In the genomic region with DNA sequence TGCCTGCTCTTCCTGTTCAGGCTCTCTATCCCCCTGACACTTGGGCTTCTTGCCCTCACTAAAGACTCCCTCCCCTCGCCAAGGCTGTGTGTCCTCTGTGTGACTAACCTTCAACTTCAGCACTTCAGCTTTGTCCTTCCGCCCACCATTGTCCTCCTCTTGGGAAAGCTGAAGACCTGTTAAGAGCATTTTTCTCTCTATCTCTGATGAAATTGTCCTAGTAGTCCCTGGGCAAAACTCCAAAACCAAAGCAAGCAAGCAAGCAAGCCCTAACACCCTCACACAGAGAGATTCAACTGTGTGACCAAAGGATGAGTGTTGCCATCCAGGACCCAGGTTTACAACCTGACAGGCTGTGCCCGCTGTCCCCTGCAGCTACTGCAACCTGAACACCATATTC, we compare ENCODE assay signal across 11 mouse cellular contexts. TPM values are rescaled to one million over a fixed set of nuclear protein-coding genes. Genes with fewer than 3 reads are reported as not detected.
A peak's percentile ranks its signal among the peaks of the same experiment; 100 is the strongest.
DNase-seq lines count a peak whose midpoint lies in the region; ATAC-seq and TF ChIP-seq lines count a peak whose summit lies in the region.
"Had no signal": no experiment of that assay in that cellular context is flagged by ENCODE, and none has a peak within 500 bp of the region (broad histone marks: within the 10 kb centered on the region; RNA-seq: fewer than 3 reads in every experiment).

No protein-coding gene starts in this region.

- ATAC-seq in forebrain, embryonic 12.5 days (ENCODE audit: low FRiP score), result no peak
- ATAC-seq in forebrain, embryonic 14.5 days, result no peak
- no peak for ATAC-seq in kidney, postnatal 0 days (replicated peaks; ENCODE audit: low FRiP score, low read depth)
- ATAC-seq in intestine, embryonic 14.5 days (replicated peaks; ENCODE audit: low FRiP score, low TSS enrichment, low read depth), result no peak

- DNase-seq in forebrain, embryonic 14.5 days (ENCODE audit: low spot score), result no peak
- DNase-seq in kidney, postnatal 0 days (ENCODE audit: low spot score), result no peak
- DNase-seq in kidney, postnatal 14 days, result no peak
- no peak for DNase-seq in intestine, embryonic 14.5 days (ENCODE audit: low spot score)
- no peak for DNase-seq in cerebellum, postnatal 14 days
- no peak for DNase-seq in cerebellum, adult 11 months
- DNase-seq: gastrocnemius, postnatal 25 days; right cerebral cortex, postnatal 25 days had no signal

- H3K4me1 ChIP-seq in forebrain, embryonic 12.5 days, result peaks cover 14% of the 10 kb centered on the region
- H3K4me1 ChIP-seq in forebrain, embryonic 14.5 days (ENCODE audit: control insufficient read depth, insufficient read depth, low read length), result 0 out of 2 replicates have a peak, but pooled peaks cover 4% of the 10 kb centered on the region
- peaks cover 10% of the 10 kb centered on the region for H3K4me1 ChIP-seq in kidney, postnatal 0 days (replicated peaks; ENCODE audit: insufficient read depth, low read length)
- H3K4me1 ChIP-seq in E14TG2a.4 (replicated peaks; ENCODE audit: low read depth, low read length), result peaks cover 70% of the 10 kb centered on the region
- H3K4me1 ChIP-seq in intestine, embryonic 14.5 days (replicated peaks; ENCODE audit: control insufficient read depth, insufficient read depth, low read length), result peaks cover 12% of the 10 kb centered on the region; the same call in 1 of the 2 replicates

- H3K9me3 ChIP-seq in forebrain, embryonic 12.5 days, result no peaks in the 10 kb centered on the region
- H3K9me3 ChIP-seq in forebrain, embryonic 14.5 days (replicated peaks; ENCODE audit: control insufficient read depth, low read length), result no peaks in the 10 kb centered on the region
- H3K9me3 ChIP-seq in kidney, postnatal 0 days (replicated peaks; ENCODE audit: low read length), result no peaks in the 10 kb centered on the region
- no peaks in the 10 kb centered on the region for H3K9me3 ChIP-seq in E14TG2a.4 (ENCODE audit: low read length)
- no peaks in the 10 kb centered on the region for H3K9me3 ChIP-seq in intestine, embryonic 14.5 days (ENCODE audit: control insufficient read depth, low read length)

- H3K36me3 ChIP-seq in forebrain, embryonic 12.5 days (replicated peaks), result no peaks in the 10 kb centered on the region
- H3K36me3 ChIP-seq in forebrain, embryonic 14.5 days (ENCODE audit: control insufficient read depth, insufficient read depth, low read length), result no peaks in the 10 kb centered on the region
- no peaks in the 10 kb centered on the region for H3K36me3 ChIP-seq in kidney, postnatal 0 days (ENCODE audit: insufficient read depth, low read length)
- H3K36me3 ChIP-seq in E14TG2a.4 (ENCODE audit: insufficient read depth, low read length), result no peaks in the 10 kb centered on the region
- no peaks in the 10 kb centered on the region for H3K36me3 ChIP-seq in intestine, embryonic 14.5 days (ENCODE audit: control insufficient read depth, insufficient read depth, low read length)

- peak overlapping the region; percentile 21; the same call in 1 of the 2 replicates for H3K4me2 ChIP-seq in forebrain, embryonic 12.5 days
- H3K4me2 ChIP-seq in forebrain, embryonic 14.5 days (ENCODE audit: low read length), result no peak overlapping the region
- peak overlapping the region; percentile 45 for H3K4me2 ChIP-seq in kidney, postnatal 0 days (ENCODE audit: low read length)
- H3K4me2 ChIP-seq in intestine, embryonic 14.5 days (ENCODE audit: low read length), result peak overlapping the region; percentile 42

- peaks cover 14% of the 10 kb centered on the region for H3K27me3 ChIP-seq in forebrain, embryonic 12.5 days
- H3K27me3 ChIP-seq in forebrain, embryonic 14.5 days (replicated peaks; ENCODE audit: control insufficient read depth, insufficient read depth, low read length), result no peaks in the 10 kb centered on the region
- H3K27me3 ChIP-seq in kidney, postnatal 0 days (ENCODE audit: insufficient read depth, low read length), result no peaks in the 10 kb centered on the region
- peaks cover 18% of the 10 kb centered on the region for H3K27me3 ChIP-seq in E14TG2a.4 (ENCODE audit: insufficient read depth, low read length)
- H3K27me3 ChIP-seq in intestine, embryonic 14.5 days (replicated peaks; ENCODE audit: control insufficient read depth, insufficient read depth, low read length), result no peaks in the 10 kb centered on the region; the same call in 1 of the 2 replicates

- 64% methylated on average over 3 of the region's 3 CpGs for WGBS in forebrain, embryonic 12.5 days
- WGBS in forebrain, embryonic 14.5 days, result 54% methylated on average over 3 of the region's 3 CpGs
- 56% methylated on average over 3 of the region's 3 CpGs for WGBS in kidney, postnatal 0 days
- 56% methylated on average over 3 of the region's 3 CpGs for WGBS in intestine, embryonic 14.5 days

- 0 out of 2 replicates have a peak overlapping the region, but pooled peaks have one; percentile 13 for H3K27ac ChIP-seq in forebrain, embryonic 12.5 days
- no peak overlapping the region for H3K27ac ChIP-seq in forebrain, embryonic 14.5 days (ENCODE audit: low read depth, low read length)
- no peak overlapping the region for H3K27ac ChIP-seq in kidney, postnatal 0 days
- H3K27ac ChIP-seq in intestine, embryonic 14.5 days (ENCODE audit: low read depth), result no peak overlapping the region
- H3K27ac ChIP-seq: macrophage had no signal

- H3K4me3 ChIP-seq in forebrain, embryonic 12.5 days (replicated peaks), result no peak overlapping the region
- H3K4me3 ChIP-seq in forebrain, embryonic 14.5 days (ENCODE audit: low read depth, low read length), result no peak overlapping the region
- no peak overlapping the region for H3K4me3 ChIP-seq in kidney, postnatal 0 days (replicated peaks; ENCODE audit: low read depth, low read length)
- peak overlapping the region; percentile 71 for H3K4me3 ChIP-seq in E14TG2a.4 (replicated peaks; ENCODE audit: low read length)
- 0 out of 2 replicates have a peak overlapping the region, but pooled peaks have one; percentile 8 for H3K4me3 ChIP-seq in intestine, embryonic 14.5 days (ENCODE audit: low read depth, low read length)

- TF ChIP-seq CTCF in kidney, postnatal 0 days (IDR thresholded peaks at IDR 0.05; ENCODE audit: low read depth), result no peak
- TF ChIP-seq CTCF in E14TG2a.4 (conservative IDR thresholded peaks at IDR 0.05; ENCODE audit: low read length), result no peak

- peak overlapping the region; percentile 25; the same call in 1 of the 2 replicates for H3K9ac ChIP-seq in forebrain, embryonic 12.5 days
- no peak overlapping the region for H3K9ac ChIP-seq in forebrain, embryonic 14.5 days (ENCODE audit: low read length)
- no peak overlapping the region for H3K9ac ChIP-seq in kidney, postnatal 0 days (ENCODE audit: low read depth, low read length)
- 0 out of 2 replicates have a peak overlapping the region, but pooled peaks have one; percentile 22 for H3K9ac ChIP-seq in intestine, embryonic 14.5 days (ENCODE audit: low read length)

RNA-seq across cellular contexts. Expression of a gene that starts 9.4 kb away (rescaled TPM):
- polyA plus RNA-seq in forebrain, embryonic 12.5 days (2016; fragmentation: Nextera tagmentation; extraction: Ambion mirVana), result 119 and 121 TPM in 2 replicates
- polyA plus RNA-seq in forebrain, embryonic 14.5 days (2014; fragmentation: Nextera tagmentation; extraction: Ambion mirVana), result 116 and 120 TPM in 2 replicates
- polyA plus RNA-seq in kidney, postnatal 0 days (2015; fragmentation: Nextera tagmentation; extraction: Ambion mirVana), result 57.4 and 58.8 TPM in 2 replicates
- 89.6 and 96.7 TPM in 2 replicates for polyA plus RNA-seq in intestine, embryonic 14.5 days (2014; fragmentation: Nextera tagmentation; extraction: Ambion mirVana)

RNA-seq across cellular contexts. Expression of a gene that starts 35.7 kb away (rescaled TPM):
- 0.42 and 0.77 TPM in 2 replicates for polyA plus RNA-seq in forebrain, embryonic 12.5 days (2016; fragmentation: Nextera tagmentation; extraction: Ambion mirVana)
- 1.2 and 1.3 TPM in 2 replicates for polyA plus RNA-seq in forebrain, embryonic 14.5 days (2014; fragmentation: Nextera tagmentation; extraction: Ambion mirVana)
- 0.78 and 1.0 TPM in 2 replicates for polyA plus RNA-seq in kidney, postnatal 0 days (2015; fragmentation: Nextera tagmentation; extraction: Ambion mirVana)
- polyA plus RNA-seq in intestine, embryonic 14.5 days (2014; fragmentation: Nextera tagmentation; extraction: Ambion mirVana), result 0.93 and 1.1 TPM in 2 replicates
- polyA plus RNA-seq: macrophage had no signal

RNA-seq across cellular contexts. Expression of a gene that starts 37.0 kb away (rescaled TPM):
- polyA plus RNA-seq in forebrain, embryonic 12.5 days (2016; fragmentation: Nextera tagmentation; extraction: Ambion mirVana), result 54.4 and 55.0 TPM in 2 replicates
- 33.3 and 41.8 TPM in 2 replicates for polyA plus RNA-seq in forebrain, embryonic 14.5 days (2014; fragmentation: Nextera tagmentation; extraction: Ambion mirVana)
- 45.4 and 46.8 TPM in 2 replicates for polyA plus RNA-seq in kidney, postnatal 0 days (2015; fragmentation: Nextera tagmentation; extraction: Ambion mirVana)
- 64.5 and 71.2 TPM in 2 replicates for polyA plus RNA-seq in intestine, embryonic 14.5 days (2014; fragmentation: Nextera tagmentation; extraction: Ambion mirVana)

RNA-seq across cellular contexts. Expression of a gene that starts 50.4 kb away (rescaled TPM):
- polyA plus RNA-seq in forebrain, embryonic 12.5 days (2016; fragmentation: Nextera tagmentation; extraction: Ambion mirVana), result 1,181 and 1,289 TPM in 2 replicates
- polyA plus RNA-seq in forebrain, embryonic 14.5 days (2014; fragmentation: Nextera tagmentation; extraction: Ambion mirVana), result 1,134 and 1,576 TPM in 2 replicates
- 2,445 and 2,952 TPM in 2 replicates for polyA plus RNA-seq in kidney, postnatal 0 days (2015; fragmentation: Nextera tagmentation; extraction: Ambion mirVana)
- polyA plus RNA-seq in intestine, embryonic 14.5 days (2014; fragmentation: Nextera tagmentation; extraction: Ambion mirVana), result 2,427 and 2,673 TPM in 2 replicates

RNA-seq across cellular contexts. Expression of a gene that starts 53.9 kb away (rescaled TPM):
- 316 and 323 TPM in 2 replicates for polyA plus RNA-seq in forebrain, embryonic 12.5 days (2016; fragmentation: Nextera tagmentation; extraction: Ambion mirVana)
- polyA plus RNA-seq in forebrain, embryonic 14.5 days (2014; fragmentation: Nextera tagmentation; extraction: Ambion mirVana), result 490 and 613 TPM in 2 replicates
- 683 and 742 TPM in 2 replicates for polyA plus RNA-seq in kidney, postnatal 0 days (2015; fragmentation: Nextera tagmentation; extraction: Ambion mirVana)
- polyA plus RNA-seq in intestine, embryonic 14.5 days (2014; fragmentation: Nextera tagmentation; extraction: Ambion mirVana), result 494 and 522 TPM in 2 replicates

Comparison
In these comparisons a context has a peak if more than half of its experiments do, and no peak if none do; other contexts are left out.
1. H3K9ac ChIP-seq: peak in forebrain, embryonic 12.5 days (single experiment) and intestine, embryonic 14.5 days (single experiment); none in forebrain, embryonic 14.5 days (single experiment) and kidney, postnatal 0 days (single experiment).
2. H3K4me3 ChIP-seq: peak in E14TG2a.4 (single experiment) and intestine, embryonic 14.5 days (single experiment); none in forebrain, embryonic 12.5 days (single experiment), forebrain, embryonic 14.5 days (single experiment) and kidney, postnatal 0 days (single experiment).